Mouse (Mus musculus) c-Kit-negative CD71-positive TER-119-positive erythroid progenitor cells, embryonic 14.5 days (primary cell): ENCODE data around the gene Vmn1r201.

ENCODE experiments used
- DNase-seq: peaks from one replicate; pipeline ENCODE4 v3.0.0-alpha.2; 2013; ENCODE audit warnings: low read depth, low spot score

Vmn1r201 gene

GRCm38 (mm10) chr13:22471623-22472022, at the start of gene Vmn1r201:
Gene Vmn1r201 (plus strand): TSS chr13:22471923.
- no peak for DNase-seq

DNA sequence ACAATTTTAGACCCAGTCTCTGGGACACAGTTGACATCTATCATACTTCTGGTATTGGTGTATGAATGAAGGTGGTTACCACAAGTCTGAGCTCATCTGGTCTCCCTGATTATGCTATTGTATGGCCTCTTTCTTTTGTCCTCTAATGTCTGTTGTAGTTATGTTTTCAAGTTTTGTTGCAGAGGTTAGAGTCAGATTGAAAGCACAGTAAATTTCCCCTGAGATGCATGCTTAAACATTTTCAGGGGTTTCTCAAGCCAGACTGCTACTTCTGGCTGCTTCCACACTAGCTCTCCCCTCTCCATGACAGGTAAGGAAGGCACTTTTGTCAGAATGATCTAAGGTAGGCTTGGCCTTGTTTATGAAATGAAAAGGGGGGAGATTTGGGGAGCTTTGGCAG, 16.6 kb upstream of the Vmn1r201 start:
- no peak for DNase-seq

- no peak for DNase-seq
These were observed 30.7 kb downstream of the Vmn1r201 start for GRCm38 (mm10) chr13:22502431-22502830.

DNA sequence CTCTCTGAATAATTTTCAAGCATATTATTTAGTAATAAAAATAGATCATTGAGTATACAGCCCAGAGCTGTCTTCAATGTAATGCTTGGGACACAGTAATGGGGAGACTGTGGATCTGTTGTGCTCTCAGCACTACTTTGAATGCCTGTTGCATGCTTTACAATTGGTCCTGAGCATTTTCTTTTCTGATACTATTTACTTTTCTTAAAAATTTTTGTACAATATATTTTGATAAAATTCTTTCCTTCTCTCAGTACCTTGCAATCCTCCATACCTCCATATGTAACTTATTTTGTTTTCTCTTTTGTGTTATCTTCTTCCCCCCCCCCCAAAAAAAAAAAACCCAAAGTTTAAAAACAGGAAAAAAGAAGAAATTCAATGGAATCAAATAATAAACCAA, 33.6 kb downstream of the Vmn1r201 start, which contains the start of gene Vmn1r202:
Vmn1r202 (minus strand) TSS at position 101 of the 400 bp plus-strand sequence.
- no peak for DNase-seq

- DNase-seq, result no peak
These were observed 46.1 kb downstream of the Vmn1r201 start, which contains the start of gene Vmn1r203 for GRCm38 (mm10) chr13:22517814-22518213. Gene Vmn1r203 (plus strand): TSS chr13:22518114.
